Mouse (Mus musculus) midbrain, postnatal 0 days (tissue): ENCODE measurements around the gene Tns3. TPM values are rescaled to one million over a fixed set of nuclear protein-coding genes. Genes with fewer than 3 reads are reported as not detected.
A peak's percentile ranks its signal among the peaks of the same experiment; 100 is the strongest.

Experiments
- ATAC-seq: fragments of 200-750 bp; cut with Nextera tagmentation; 2 replicates; pipeline ENCODE4 v1.8.0; 2017; ENCODE audit warnings: moderate number of reproducible peaks, mild to moderate bottlenecking, moderate TSS enrichment, moderate library complexity; ENCODE audit not compliant: low FRiP score
- DNase-seq: peaks from one replicate; pipeline ENCODE4 v3.0.0-alpha.2; 2015; ENCODE audit warnings: low spot score
- H3K27ac ChIP-seq: fragments of 300-500 bp; sonication (generic); 2 replicates; pipeline ENCODE4 v1.5.1; 2014; ENCODE audit warnings: low read depth, mild to moderate bottlenecking, low read length, mixed read lengths
- H3K27me3 ChIP-seq: fragments of 300-500 bp; sonication (generic); 2 replicates; pipeline ENCODE4 v1.6.1; 2014; ENCODE audit warnings: low read length, control low read depth, mixed read lengths; ENCODE audit not compliant: insufficient read depth
- H3K36me3 ChIP-seq: fragments of 300-500 bp; sonication (generic); 2 replicates; pipeline ENCODE4 v1.6.1; 2014; ENCODE audit warnings: low read length, control low read depth, mixed read lengths; ENCODE audit not compliant: insufficient read depth
- H3K4me1 ChIP-seq: fragments of 300-500 bp; sonication (generic); 2 replicates; pipeline ENCODE4 v1.6.1; 2014; ENCODE audit warnings: mild to moderate bottlenecking, control low read depth, antibody characterized with exemption, low read length, mixed read lengths; ENCODE audit not compliant: insufficient read depth
- H3K4me2 ChIP-seq: fragments of 300-500 bp; sonication (generic); 2 replicates; pipeline ENCODE4 v1.6.1; 2014; ENCODE audit warnings: low read depth, mild to moderate bottlenecking, low read length, mixed read lengths; ENCODE audit not compliant: poor library complexity, severe bottlenecking
- H3K4me3 ChIP-seq: fragments of 300-500 bp; sonication (generic); 2 replicates; pipeline ENCODE4 v1.5.1; 2014; ENCODE audit warnings: low read depth, mild to moderate bottlenecking, low read length, moderate library complexity
- H3K9ac ChIP-seq: fragments of 300-500 bp; sonication (generic); replicated peaks from 2 replicates; pipeline ENCODE4 v1.6.1; 2014; ENCODE audit warnings: mild to moderate bottlenecking, low read length, moderate library complexity, mixed read lengths; ENCODE audit not compliant: poor library complexity, severe bottlenecking
- H3K9me3 ChIP-seq: fragments of 300-500 bp; sonication (generic); 2 replicates; pipeline ENCODE4 v1.6.1; 2016; ENCODE audit warnings: low read length, control low read depth
- CTCF ChIP-seq: IDR thresholded peaks from 2 replicates; pipeline ENCODE4 v1.5.1; 2016; ENCODE audit warnings: antibody characterized with exemption, mild to moderate bottlenecking
- WGBS: fragments of 180-500 bp; shearing (Covaris S2); extraction: QIAGEN DNeasy Blood & Tissue Kit; methylation state at CpG from one replicate; pipeline ENCODE4 v1.1.7; 2014; 5-methylcytosine and 5-hydroxymethylcytosine counted together
- polyA plus RNA-seq: library from polyadenylated mRNA; unstranded; fragments of >200 nt; fragmentation: Nextera tagmentation; extraction: Ambion mirVana; gene quantifications from 2 replicates; pipeline ENCODE4 v1.2.1, GENCODE M21; 2015
- total RNA-seq: library from RNA; depleted of rRNA; stranded (reverse); fragments of >200 nt; gene quantifications from 2 replicates; pipeline ENCODE4 v1.2.3, GENCODE M21; 2014

Tns3 gene
- total and polyA plus RNA-seq, 2 experiments from 2014 or later = 4.9 to 38.7 TPM

DNA sequence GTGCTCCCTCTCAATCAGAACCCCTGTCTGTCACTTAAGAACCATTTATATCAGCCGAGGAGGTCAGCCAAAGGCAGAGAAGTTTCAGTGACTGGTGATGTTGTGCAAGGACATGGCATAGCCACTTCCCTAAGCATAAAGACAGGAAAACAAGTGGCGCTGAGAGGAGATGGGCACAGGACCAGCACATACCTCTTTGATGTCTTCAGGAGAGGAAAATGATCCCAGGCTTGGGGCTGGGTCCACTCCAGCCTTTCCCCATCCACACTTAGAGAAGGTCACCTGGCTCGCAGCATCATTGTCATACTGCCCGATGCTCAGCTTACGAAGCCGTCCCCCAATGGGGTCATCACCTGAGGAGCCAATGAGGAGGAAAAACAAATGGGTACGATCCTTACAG, 185.0 kb downstream of the Tns3 start:
- no peak for ATAC-seq
- Histone ChIP-seq H3K27me3 (no peaks in the 10 kb centered on the region), H3K4me2 (no peak overlapping the region), H3K9ac (no peak overlapping the region), H3K27ac (no peak overlapping the region), H3K4me3 (no peak overlapping the region), H3K4me1 (no peaks in the 10 kb centered on the region), H3K36me3 (no peaks in the 10 kb centered on the region), H3K9me3 (no peaks in the 10 kb centered on the region)
- no peak for DNase-seq
- 95% methylated on average over 7 of the region's 7 CpGs for WGBS
- TF ChIP-seq CTCF = no peak

- no peak overlapping the region for H3K4me3 ChIP-seq
- peaks cover 3% of the 10 kb centered on the region; the same call in 1 of the 2 replicates for H3K4me1 ChIP-seq
- WGBS = 95% methylated on average over 5 of the region's 5 CpGs
- H3K36me3 ChIP-seq = no peaks in the 10 kb centered on the region
- H3K9me3 ChIP-seq = no peaks in the 10 kb centered on the region
- H3K4me2 ChIP-seq = no peak overlapping the region
- DNase-seq (no peak), ATAC-seq (no peak)
- no peak overlapping the region for H3K9ac ChIP-seq
- no peak overlapping the region for H3K27ac ChIP-seq
- no peak for TF ChIP-seq CTCF
- H3K27me3 ChIP-seq = no peaks in the 10 kb centered on the region
Observed at GRCm38 (mm10) chr11:8473616-8474015, 190.7 kb downstream of the Tns3 start.

GRCm38 (mm10) chr11:8472439-8472838, 191.9 kb downstream of the Tns3 start:
- Histone ChIP-seq H3K4me2 (no peak overlapping the region), H3K9ac (no peak overlapping the region), H3K27ac (no peak overlapping the region), H3K36me3 (no peaks in the 10 kb centered on the region), H3K4me1 (peaks cover 6% of the 10 kb centered on the region; the same call in 1 of the 2 replicates), H3K27me3 (no peaks in the 10 kb centered on the region), H3K4me3 (no peak overlapping the region), H3K9me3 (no peaks in the 10 kb centered on the region)
- WGBS = 93% methylated on average over 12 of the region's 12 CpGs
- ATAC-seq (no peak), DNase-seq (no peak)
- no peak for TF ChIP-seq CTCF

DNA sequence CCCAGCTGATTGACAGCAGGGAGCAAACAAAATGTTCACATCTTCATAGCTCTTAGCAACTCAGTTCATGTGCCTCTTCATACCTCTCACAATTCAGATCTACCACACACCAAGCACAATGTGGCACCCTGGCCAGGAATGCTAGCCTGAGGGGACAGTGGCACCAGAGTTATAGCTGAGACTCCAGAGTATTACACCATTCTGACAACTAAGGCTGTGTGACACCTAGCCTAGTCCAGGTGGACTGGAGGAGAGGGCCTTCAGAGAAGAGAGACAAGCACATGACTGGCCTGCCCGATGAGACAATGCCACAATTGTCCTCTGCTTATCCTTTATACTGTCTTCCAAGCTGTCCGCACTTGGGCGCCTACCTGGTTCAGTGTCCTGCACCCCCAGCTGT, 192.8 kb downstream of the Tns3 start:
- no peaks in the 10 kb centered on the region for H3K9me3 ChIP-seq
- no peak for DNase-seq
- no peaks in the 10 kb centered on the region for H3K27me3 ChIP-seq
- H3K27ac ChIP-seq = no peak overlapping the region
- no peak for TF ChIP-seq CTCF
- H3K36me3 ChIP-seq = no peaks in the 10 kb centered on the region
- 91% methylated on average over 3 of the region's 3 CpGs for WGBS
- no peak for ATAC-seq
- H3K4me3 ChIP-seq = no peak overlapping the region
- H3K4me2 ChIP-seq = no peak overlapping the region
- no peak overlapping the region for H3K9ac ChIP-seq
- H3K4me1 ChIP-seq = peaks cover 6% of the 10 kb centered on the region; the same call in 1 of the 2 replicates

GRCm38 (mm10) chr11:8469537-8469936, 194.8 kb downstream of the Tns3 start:
- Histone ChIP-seq H3K9me3 (no peaks in the 10 kb centered on the region), H3K27me3 (no peaks in the 10 kb centered on the region), H3K4me1 (peaks cover 6% of the 10 kb centered on the region; the same call in 1 of the 2 replicates), H3K9ac (no peak overlapping the region), H3K4me3 (no peak overlapping the region), H3K27ac (no peak overlapping the region), H3K4me2 (no peak overlapping the region), H3K36me3 (no peaks in the 10 kb centered on the region)
- no peak for DNase-seq
- 79% methylated on average over 9 of the region's 9 CpGs for WGBS
- ATAC-seq = no peak
- TF ChIP-seq CTCF = no peak

- Histone ChIP-seq H3K9me3 (no peaks in the 10 kb centered on the region), H3K9ac (peak overlapping the region; percentile 50), H3K4me3 (peak overlapping the region; percentile 39), H3K27ac (peak overlapping the region; percentile 51; the same call in 1 of the 2 replicates), H3K36me3 (no peaks in the 10 kb centered on the region), H3K4me2 (peak overlapping the region; percentile 88), H3K4me1 (peaks cover 6% of the 10 kb centered on the region; the same call in 1 of the 2 replicates), H3K27me3 (no peaks in the 10 kb centered on the region)
- under 1% methylated on average over 21 of the region's 33 CpGs for WGBS
- peak; percentile 82 for ATAC-seq
- peak; percentile 81 for DNase-seq
- TF ChIP-seq CTCF = peak; percentile 26; the same call in 1 of the 2 replicates
Observed at GRCm38 (mm10) chr11:8468161-8469091, 195.9 kb downstream of the Tns3 start.
